Mouse (Mus musculus): Measurements from ENCODE around the gene Dnmbp. TPM values are rescaled to one million over a fixed set of nuclear protein-coding genes. Genes with fewer than 3 reads are reported as not detected.

Dnmbp gene
- total and polyA plus RNA-seq, 3 experiments: 5.4 to 9.4 TPM; not detected in 1

- TF ChIP-seq MEF2A (IDR thresholded peaks at IDR 0.05; ENCODE audit: extremely low read depth, insufficient replicate concordance, low read depth, low read length, poor library complexity, severe bottlenecking) (no peak), ZKSCAN1 (IDR thresholded peaks at IDR 0.05; ENCODE audit: low read depth, low read length) (no peak), POLR2AphosphoS2 (IDR thresholded peaks at IDR 0.05; ENCODE audit: low read length) (no peak), NRF1 (IDR thresholded peaks at IDR 0.05; ENCODE audit: insufficient read depth, low read depth, low read length, poor library complexity, severe bottlenecking) (no peak), MAX (IDR thresholded peaks at IDR 0.05; ENCODE audit: low read length) (no peak), CTCF (IDR thresholded peaks at IDR 0.05 in 2 of 3, conservative IDR thresholded peaks at IDR 0.05 in 1 of 3; ENCODE audit: control insufficient read depth in 1 of 3, insufficient read depth in 1 of 3, low read depth in 2 of 3, low read length in 3 of 3, poor library complexity in 1 of 3, severe bottlenecking in 1 of 3) (no peak), EP300 (IDR thresholded peaks at IDR 0.05; ENCODE audit: low read depth in 1 of 2, low read length in 2 of 2) (no peak), ZNF384 (IDR thresholded peaks at IDR 0.05; ENCODE audit: low read depth, low read length) (no peak), ZC3H11A (IDR thresholded peaks at IDR 0.05; ENCODE audit: low read depth, low read length) (no peak), UBTF (IDR thresholded peaks at IDR 0.05; ENCODE audit: borderline replicate concordance, insufficient read depth, low read depth, low read length) (no peak), MAFK (IDR thresholded peaks at IDR 0.05; ENCODE audit: borderline replicate concordance, low read depth, low read length) (no peak), MYC (IDR thresholded peaks at IDR 0.05; ENCODE audit: low read depth, low read length) (no peak), HCFC1 (IDR thresholded peaks at IDR 0.05; ENCODE audit: low read depth, low read length) (no peak), TAL1 (IDR thresholded peaks at IDR 0.05; ENCODE audit: low read length) (no peak), USF2 (IDR thresholded peaks at IDR 0.05; ENCODE audit: borderline replicate concordance in 1 of 2, insufficient read depth in 1 of 2, low read depth in 1 of 2, low read length in 2 of 2) (no peak)
- H3K36me3 ChIP-seq (ENCODE audit: control insufficient read depth in 1 of 2, insufficient read depth in 2 of 2, low read length in 2 of 2): no peaks in the 10 kb centered on the region
- no peaks in the 10 kb centered on the region for H3K27me3 ChIP-seq (ENCODE audit: control insufficient read depth in 1 of 2, insufficient read depth in 2 of 2, low read length in 2 of 2)
- H3K79me2 ChIP-seq (ENCODE audit: control insufficient read depth, insufficient read depth, low read length, poor library complexity): no peaks in the 10 kb centered on the region
- H3K4me1 ChIP-seq (ENCODE audit: control insufficient read depth in 1 of 2, insufficient read depth in 2 of 2, low read length in 2 of 2): peaks cover 0 to 8% of the 10 kb centered on the region in 2 experiments; a peak in 2 of 4 replicates
- H3K27ac ChIP-seq (ENCODE audit: control insufficient read depth, low read depth, low read length): no peak overlapping the region
- no peak overlapping the region for H3K4me3 ChIP-seq (ENCODE audit: control insufficient read depth in 1 of 2, insufficient read depth in 1 of 2, low read depth in 2 of 2, low read length in 2 of 2)
- no peak overlapping the region for H3K9ac ChIP-seq (ENCODE audit: control insufficient read depth, low read depth, low read length, poor library complexity, severe bottlenecking)
- no peak for DNase-seq (ENCODE audit: low read depth, low spot score)
- H3K9me3 ChIP-seq (replicated peaks; ENCODE audit: insufficient read depth, low read length): no peaks in the 10 kb centered on the region
These were observed 136.1 kb downstream of the Dnmbp start for GRCm38 (mm10) chr19:43803866-43804265.

GRCm38 (mm10) chr19:43801427-43802051 is 138.5 kb downstream of the Dnmbp start:
- Histone ChIP-seq H3K4me3 (ENCODE audit: control insufficient read depth in 1 of 2, insufficient read depth in 1 of 2, low read depth in 2 of 2, low read length in 2 of 2) (no peak overlapping the region), H3K9ac (ENCODE audit: control insufficient read depth, low read depth, low read length, poor library complexity, severe bottlenecking) (no peak overlapping the region), H3K9me3 (replicated peaks; ENCODE audit: insufficient read depth, low read length) (no peaks in the 10 kb centered on the region), H3K27ac (ENCODE audit: control insufficient read depth, low read depth, low read length) (no peak overlapping the region), H3K4me1 (ENCODE audit: control insufficient read depth in 1 of 2, insufficient read depth in 2 of 2, low read length in 2 of 2) (0 out of 4 replicates have a peak, but pooled peaks cover 0 to 6% of the 10 kb centered on the region in 2 experiments), H3K36me3 (ENCODE audit: control insufficient read depth in 1 of 2, insufficient read depth in 2 of 2, low read length in 2 of 2) (no peaks in the 10 kb centered on the region), H3K27me3 (ENCODE audit: control insufficient read depth in 1 of 2, insufficient read depth in 2 of 2, low read length in 2 of 2) (peaks cover 0 to 2% of the 10 kb centered on the region in 2 experiments; a peak in 2 of 4 replicates), H3K79me2 (ENCODE audit: control insufficient read depth, insufficient read depth, low read length, poor library complexity) (no peaks in the 10 kb centered on the region)
- 0 out of 4 replicates have a peak, but pooled peaks of 1 of the 2 experiments have one; percentile 6 for TF ChIP-seq EP300 (IDR thresholded peaks at IDR 0.05; ENCODE audit: low read depth in 1 of 2, low read length in 2 of 2)
- TF ChIP-seq BHLHE40 (IDR thresholded peaks at IDR 0.05; ENCODE audit: borderline replicate concordance, low read depth, low read length): no peak
- peak; percentile 63 for DNase-seq (ENCODE audit: low read depth, low spot score)

Measured in MEL (cell line).